ENCODE assay signal across 9 mouse cellular contexts in the genomic region with DNA sequence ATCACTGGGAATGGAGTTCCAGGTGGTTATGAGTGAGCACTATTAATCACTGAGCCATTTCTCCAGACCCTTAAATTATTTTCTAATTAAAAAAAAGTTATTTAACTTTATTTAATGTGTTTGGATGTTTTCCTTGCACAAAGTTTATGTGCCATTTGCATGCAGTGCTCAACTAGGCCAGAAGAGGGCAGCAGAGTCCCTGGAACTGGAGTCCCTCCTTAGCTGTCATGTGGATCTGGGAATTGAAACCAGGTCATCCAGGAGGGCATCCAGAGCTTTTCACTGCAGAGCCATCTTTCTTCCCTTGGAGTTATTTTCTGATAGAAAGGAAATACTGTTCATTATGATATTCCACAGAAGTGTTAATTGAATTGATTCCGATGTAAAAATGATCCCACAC.
DNase-seq lines count a peak whose midpoint lies in the region; ATAC-seq and TF ChIP-seq lines count a peak whose summit lies in the region.
"Had no signal": no experiment of that assay in that cellular context is flagged by ENCODE, and none has a peak within 500 bp of the region (broad histone marks: within the 10 kb centered on the region; RNA-seq: fewer than 3 reads in every experiment).

No protein-coding gene starts in this region.

- ATAC-seq in midbrain, embryonic 14.5 days (ENCODE audit: low FRiP score, low TSS enrichment), result no peak
- ATAC-seq in midbrain, embryonic 15.5 days (replicated peaks), result no peak
- ATAC-seq in hindbrain, postnatal 0 days, result no peak

- DNase-seq in cerebellum, adult 18-20 months, result peak; percentile 37
- DNase-seq in cerebellum, adult 11-12 months, result no peak
- peak; percentile 69 for DNase-seq in midbrain, embryonic 14.5 days
- peak; percentile 67 to 80 for DNase-seq in cerebellum, postnatal 14 days
- peak; percentile 67 for DNase-seq in hindbrain, postnatal 0 days (ENCODE audit: low spot score)
- DNase-seq in lung, postnatal 10 days, result peak; percentile 60
- peak; percentile 9 to 27 for DNase-seq in spleen, postnatal 14 days (ENCODE audit: low spot score in 2 of 2)

- no peak overlapping the region for H3K4me3 ChIP-seq in midbrain, embryonic 14.5 days (replicated peaks; ENCODE audit: low read depth, low read length)
- H3K4me3 ChIP-seq in midbrain, embryonic 15.5 days, result no peak overlapping the region
- no peak overlapping the region for H3K4me3 ChIP-seq in hindbrain, postnatal 0 days (ENCODE audit: low read length)
- H3K4me3 ChIP-seq: hindbrain, embryonic 15.5 days had no signal

- H3K27me3 ChIP-seq in midbrain, embryonic 14.5 days (ENCODE audit: control insufficient read depth, insufficient read depth, low read length), result no peaks in the 10 kb centered on the region
- H3K27me3 ChIP-seq in midbrain, embryonic 15.5 days (replicated peaks), result no peaks in the 10 kb centered on the region
- H3K27me3 ChIP-seq in hindbrain, postnatal 0 days (ENCODE audit: insufficient read depth, low read length), result no peaks in the 10 kb centered on the region
- H3K27me3 ChIP-seq: hindbrain, embryonic 15.5 days had no signal

- no peak overlapping the region for H3K9ac ChIP-seq in midbrain, embryonic 14.5 days (replicated peaks; ENCODE audit: low read length)
- no peak overlapping the region for H3K9ac ChIP-seq in midbrain, embryonic 15.5 days
- H3K9ac ChIP-seq in hindbrain, postnatal 0 days (replicated peaks; ENCODE audit: low read length), result no peak overlapping the region
- H3K9ac ChIP-seq: hindbrain, embryonic 15.5 days had no signal

- no peak overlapping the region for H3K4me2 ChIP-seq in midbrain, embryonic 14.5 days (ENCODE audit: low read length)
- no peak overlapping the region for H3K4me2 ChIP-seq in midbrain, embryonic 15.5 days
- no peak overlapping the region for H3K4me2 ChIP-seq in hindbrain, postnatal 0 days (ENCODE audit: low read depth, low read length)
- H3K4me2 ChIP-seq: hindbrain, embryonic 15.5 days had no signal

- 100% methylated on average over 1 of the region's 1 CpGs for WGBS in midbrain, embryonic 14.5 days
- 100% methylated on average over 1 of the region's 1 CpGs for WGBS in midbrain, embryonic 15.5 days
- 97% methylated on average over 1 of the region's 1 CpGs for WGBS in hindbrain, postnatal 0 days

- no peak overlapping the region for H3K27ac ChIP-seq in midbrain, embryonic 14.5 days (replicated peaks; ENCODE audit: low read depth, low read length)
- H3K27ac ChIP-seq in midbrain, embryonic 15.5 days, result no peak overlapping the region
- no peak overlapping the region for H3K27ac ChIP-seq in hindbrain, postnatal 0 days
- H3K27ac ChIP-seq: hindbrain, embryonic 15.5 days had no signal

- peaks cover 19% of the 10 kb centered on the region for H3K4me1 ChIP-seq in midbrain, embryonic 14.5 days (ENCODE audit: control insufficient read depth, insufficient read depth, low read length)
- peaks cover 23% of the 10 kb centered on the region for H3K4me1 ChIP-seq in midbrain, embryonic 15.5 days
- peaks cover 7% of the 10 kb centered on the region; the same call in 1 of the 2 replicates for H3K4me1 ChIP-seq in hindbrain, postnatal 0 days (ENCODE audit: insufficient read depth, low read length)

- peak; percentile 82 for TF ChIP-seq CTCF in hindbrain, postnatal 0 days (IDR thresholded peaks at IDR 0.05; ENCODE audit: low read depth)

- no peaks in the 10 kb centered on the region for H3K9me3 ChIP-seq in midbrain, embryonic 14.5 days (ENCODE audit: control insufficient read depth, low read length)
- H3K9me3 ChIP-seq in midbrain, embryonic 15.5 days, result no peaks in the 10 kb centered on the region
- H3K9me3 ChIP-seq in hindbrain, postnatal 0 days (ENCODE audit: low read length), result no peaks in the 10 kb centered on the region
- H3K9me3 ChIP-seq: hindbrain, embryonic 15.5 days had no signal

- no peaks in the 10 kb centered on the region for H3K36me3 ChIP-seq in midbrain, embryonic 14.5 days (ENCODE audit: control insufficient read depth, insufficient read depth, low read length)
- no peaks in the 10 kb centered on the region for H3K36me3 ChIP-seq in midbrain, embryonic 15.5 days (replicated peaks)
- H3K36me3 ChIP-seq in hindbrain, postnatal 0 days (ENCODE audit: insufficient read depth, low read length), result no peaks in the 10 kb centered on the region
- H3K36me3 ChIP-seq: hindbrain, embryonic 15.5 days had no signal
